Mouse (Mus musculus): ENCODE data around the gene Agmo. TPM values are rescaled to one million over a fixed set of nuclear protein-coding genes. Genes with fewer than 3 reads are reported as not detected.

Agmo gene
- polyA plus RNA-seq, 1 experiment from 2014 or later, result 0.37 TPM

Other genes with a start within 250 kb of the Agmo start
- gene Meox2, start 133.1 kb upstream of the Agmo start, polyA plus RNA-seq (2016; fragmentation: Nextera tagmentation; extraction: Ambion mirVana), result 0.44 and 0.57 TPM in 2 replicates

All from heart, embryonic 12.5 days (tissue).